Mouse (Mus musculus) liver, postnatal 0 days (tissue): Measurements from ENCODE around the gene Car10.

ENCODE experiments used
- CTCF ChIP-seq: sonication (generic); IDR thresholded peaks from 2 replicates; pipeline ENCODE4 v1.5.1; 2016; ENCODE audit warnings: antibody characterized with exemption, low read depth
- EP300 ChIP-seq: IDR thresholded peaks from 2 replicates; pipeline ENCODE4 v1.6.1; 2016; ENCODE audit warnings: antibody characterized with exemption, low read depth, mild to moderate bottlenecking

GRCm38 (mm10) chr11:93467711-93468110 lies 369.9 kb downstream of the Car10 start:
- TF ChIP-seq EP300 (no peak), CTCF (no peak)
